Mouse (Mus musculus) ES-E14 (cell line): ENCODE results near the gene Cd84.

Experiments used
- CHD2 ChIP-seq: IDR thresholded peaks from 2 replicates; pipeline ENCODE4 v1.6.1; 2014; ENCODE audit warnings: mild to moderate bottlenecking, low read depth, low read length, inconsistent platforms
- HCFC1 ChIP-seq: IDR thresholded peaks from 2 replicates; pipeline ENCODE4 v1.6.1; 2012; ENCODE audit warnings: low read length, inconsistent platforms, borderline replicate concordance; ENCODE audit not compliant: insufficient read depth
- ZC3H11A ChIP-seq: IDR thresholded peaks from 2 replicates; pipeline ENCODE4 v1.6.1; 2012; ENCODE audit warnings: low read depth, mild to moderate bottlenecking, inconsistent platforms, low read length, borderline replicate concordance

GRCm38 (mm10) chr1:171938952-171939948, 99.8 kb downstream of the Cd84 start:
- TF ChIP-seq ZC3H11A (no peak), CHD2 (no peak), HCFC1 (no peak)
